Mouse (Mus musculus): Measurements from ENCODE around the gene Wwtr1. TPM values are rescaled to one million over a fixed set of nuclear protein-coding genes. Genes with fewer than 3 reads are reported as not detected.

Gene Wwtr1
- 1.6 and 1.9 TPM in 2 replicates for polyA plus RNA-seq (2012; rRNA removed)

DNA sequence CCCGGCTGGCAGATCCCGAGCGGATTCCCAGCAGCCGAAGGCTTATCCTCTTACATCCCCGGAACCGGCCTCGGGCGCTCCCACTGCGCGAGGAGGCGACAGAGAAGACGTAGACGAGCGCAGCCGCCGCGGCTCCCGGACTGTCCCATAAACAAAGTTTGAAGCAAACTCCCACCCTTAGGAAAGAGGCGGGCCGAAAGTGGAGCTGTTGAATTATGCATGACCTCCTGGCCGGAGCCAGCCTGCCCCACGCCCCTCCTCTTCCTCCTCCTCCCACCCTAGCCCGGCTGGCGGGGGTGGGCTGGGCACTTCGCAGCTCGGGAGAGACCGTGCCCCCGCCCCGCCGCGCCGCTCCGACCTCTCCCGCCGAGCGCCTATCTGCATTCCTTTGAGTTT is at the start of gene Wwtr1:
TSS of gene Wwtr1 (minus strand) at position 251 of the 396 bp plus-strand sequence.

DNA sequence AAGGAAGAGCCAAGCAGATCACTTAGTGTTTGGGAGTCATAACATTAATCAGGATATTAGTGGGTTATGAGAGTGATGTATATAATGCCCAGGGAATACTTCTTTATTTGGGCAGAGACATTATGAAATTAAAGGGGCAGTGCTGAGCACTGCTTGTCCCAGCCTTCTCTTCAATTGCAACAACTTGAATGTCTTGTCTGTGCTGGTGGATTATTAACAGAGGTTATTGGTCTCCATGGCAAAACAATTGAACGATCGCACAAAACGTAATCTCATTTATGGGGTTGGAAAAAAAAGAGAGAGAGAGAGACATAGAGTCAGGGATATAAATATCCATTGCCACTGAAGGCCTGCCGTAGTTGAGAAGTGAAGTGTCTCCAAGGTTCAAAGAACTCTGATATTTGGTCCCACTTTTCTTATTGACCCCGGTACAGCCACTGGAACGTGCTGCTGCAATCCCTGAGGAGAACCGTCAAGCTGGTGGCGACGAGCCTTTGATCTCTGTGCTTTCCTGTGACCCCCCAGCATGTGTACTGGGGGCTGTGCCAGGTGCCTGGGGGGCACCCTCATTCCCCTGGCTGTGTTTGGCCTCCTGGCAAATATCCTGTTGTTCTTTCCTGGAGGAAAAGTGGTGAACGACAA is 150.5 kb downstream of the Wwtr1 start, which contains the start of gene Tm4sf4:
TSS of gene Tm4sf4 (plus strand) at position 226 of the 642 bp plus-strand sequence.

Other genes with a start within 250 kb of the Wwtr1 start
- 15.0 and 18.1 TPM in 2 replicates for gene Tm4sf4, start 150.6 kb downstream of the Wwtr1 start, polyA plus RNA-seq (2012; rRNA removed)
- gene Commd2, start 75.8 kb upstream of the Wwtr1 start, polyA plus RNA-seq (2012; rRNA removed), result 18.1 and 21.9 TPM in 2 replicates
- gene Ankub1, start 116.9 kb upstream of the Wwtr1 start, polyA plus RNA-seq (2012; rRNA removed), result 0.02 TPM in 2 replicates
- 10.4 and 11.8 TPM in 2 replicates for gene Rnf13, start 160.2 kb upstream of the Wwtr1 start, polyA plus RNA-seq (2012; rRNA removed)

Data from liver, embryonic 14 days (tissue).